Mouse (Mus musculus): ENCODE measurements around the gene Gm2030. TPM values are rescaled to one million over a fixed set of nuclear protein-coding genes. Genes with fewer than 3 reads are reported as not detected.
"Not testable (repeated sequence)": the region's sequence is repeated elsewhere in the genome, so short reads cannot be mapped to it uniquely, and the experiment has no call there.

The Gm2030 gene
- not detected in 2 replicates for polyA plus RNA-seq (2014; fragmentation: Nextera tagmentation; extraction: Ambion mirVana)

GRCm38 (mm10) chrX:26309944-26310343 lies at the start of gene Gm2030:
TSS of gene Gm2030 (minus strand) at chrX:26310044.
- not testable (repeated sequence) for H3K4me3 ChIP-seq (ENCODE audit: low read depth, low read length); H3K9ac ChIP-seq; H3K27ac ChIP-seq (ENCODE audit: low read depth); H3K4me1 ChIP-seq (ENCODE audit: insufficient read depth); H3K9me3 ChIP-seq (ENCODE audit: low read depth, low read length); H3K27me3 ChIP-seq (ENCODE audit: insufficient read depth, low read length); H3K4me2 ChIP-seq; DNase-seq; H3K36me3 ChIP-seq (ENCODE audit: insufficient read depth); ATAC-seq (ENCODE audit: insufficient read depth)
- 60% methylated on average over 3 of the region's 4 CpGs for WGBS

Other genes starting within 250 kb of the Gm2030 start
- gene Gm2012, start 78.7 kb downstream of the Gm2030 start, polyA plus RNA-seq (2014; fragmentation: Nextera tagmentation; extraction: Ambion mirVana), result not detected in 2 replicates
- gene Slx, start 235.5 kb upstream of the Gm2030 start, polyA plus RNA-seq (2014; fragmentation: Nextera tagmentation; extraction: Ambion mirVana), result not detected in 2 replicates